Mouse (Mus musculus) brain, embryonic 18.5 days (tissue): ENCODE data around the gene Pik3ap1.

Source experiments
- DNase-seq: peaks from one replicate; pipeline ENCODE4 v3.0.0-alpha.2; 2012; ENCODE audit warnings: low read depth, low spot score

Gene Pik3ap1

DNA sequence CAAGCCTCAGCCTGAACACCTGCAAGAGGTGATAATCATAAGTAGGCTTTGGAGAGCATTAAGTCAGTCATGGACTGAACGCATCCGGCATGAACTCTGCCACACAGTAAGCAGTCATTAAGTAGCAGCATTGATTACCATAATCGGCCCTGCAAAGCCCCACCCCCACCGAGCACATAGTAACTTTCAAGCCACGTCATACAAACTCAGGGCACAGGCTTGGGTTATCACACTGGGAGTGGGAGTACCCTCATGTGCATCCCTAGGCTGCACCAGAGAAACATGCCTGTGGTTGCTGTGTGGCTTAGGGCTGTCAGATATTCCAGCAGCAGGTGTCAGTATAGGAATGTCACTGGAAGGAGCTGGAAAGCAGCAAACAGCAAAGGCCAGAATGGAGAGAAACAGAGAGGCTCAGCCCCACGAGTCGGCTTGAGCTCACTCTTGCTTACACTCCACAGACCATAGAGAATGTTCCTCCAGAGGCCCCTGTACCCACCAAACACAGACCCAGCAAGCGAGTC lies 105.1 kb downstream of the Pik3ap1 start:
- no peak for DNase-seq

DNA sequence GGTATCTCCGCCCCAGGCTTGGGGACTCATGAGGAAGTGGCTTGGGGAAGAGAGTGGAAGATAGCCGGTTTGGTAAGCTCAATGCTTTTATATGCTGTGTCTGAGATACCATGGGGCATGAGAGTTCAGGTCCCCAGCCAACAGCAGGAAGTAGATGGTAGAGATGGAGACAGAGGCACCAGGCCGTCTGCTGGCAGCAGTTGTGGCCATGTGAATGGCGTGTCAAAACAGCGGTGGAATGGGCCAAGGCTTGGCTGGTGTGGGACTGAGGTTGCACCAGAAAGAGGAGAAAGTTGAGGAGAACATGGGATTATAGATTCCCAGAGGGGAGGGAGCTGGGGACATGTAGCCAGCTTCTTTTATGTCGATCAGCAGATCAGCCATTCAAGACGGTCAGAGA lies 106.3 kb downstream of the Pik3ap1 start:
- DNase-seq = no peak

DNA sequence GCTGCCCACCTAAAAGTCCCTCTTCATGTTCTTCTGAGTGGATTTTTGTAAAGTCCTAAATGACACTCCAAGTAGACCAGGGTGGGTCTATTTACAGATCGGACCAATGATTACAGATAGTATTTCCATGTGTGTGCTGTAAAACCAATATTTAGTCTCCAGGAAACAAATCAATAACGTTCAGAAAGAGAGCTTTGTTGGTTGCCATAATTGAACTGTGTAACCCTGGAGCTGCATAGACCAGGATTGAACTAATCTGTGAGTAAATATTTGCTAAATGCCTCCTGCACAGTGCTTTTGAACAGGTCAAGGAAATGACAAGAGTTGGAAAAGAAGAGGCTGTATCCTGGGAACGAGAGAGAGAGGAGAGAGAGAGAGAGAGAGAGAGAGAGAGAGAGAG lies 109.3 kb downstream of the Pik3ap1 start:
- no peak for DNase-seq

DNA sequence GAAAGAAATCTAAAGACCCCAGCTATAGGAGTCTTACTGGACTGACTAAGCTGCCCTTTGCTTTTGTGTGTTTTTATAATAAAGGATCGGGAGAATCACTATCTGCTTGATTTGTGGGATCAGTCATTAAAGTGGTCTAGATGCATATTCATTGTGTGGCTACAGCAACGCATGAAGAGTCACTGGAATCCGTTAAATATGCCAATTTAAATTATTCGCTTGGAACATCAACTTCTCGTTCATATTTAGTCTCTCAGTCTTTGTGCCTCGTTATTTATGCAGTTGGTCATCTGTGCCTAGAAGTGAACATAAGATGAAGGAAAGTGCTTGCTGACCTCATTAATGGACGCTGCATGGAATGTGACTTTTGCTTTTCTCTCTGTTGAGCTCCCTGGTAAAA lies 114.0 kb downstream of the Pik3ap1 start:
- DNase-seq = no peak

DNA sequence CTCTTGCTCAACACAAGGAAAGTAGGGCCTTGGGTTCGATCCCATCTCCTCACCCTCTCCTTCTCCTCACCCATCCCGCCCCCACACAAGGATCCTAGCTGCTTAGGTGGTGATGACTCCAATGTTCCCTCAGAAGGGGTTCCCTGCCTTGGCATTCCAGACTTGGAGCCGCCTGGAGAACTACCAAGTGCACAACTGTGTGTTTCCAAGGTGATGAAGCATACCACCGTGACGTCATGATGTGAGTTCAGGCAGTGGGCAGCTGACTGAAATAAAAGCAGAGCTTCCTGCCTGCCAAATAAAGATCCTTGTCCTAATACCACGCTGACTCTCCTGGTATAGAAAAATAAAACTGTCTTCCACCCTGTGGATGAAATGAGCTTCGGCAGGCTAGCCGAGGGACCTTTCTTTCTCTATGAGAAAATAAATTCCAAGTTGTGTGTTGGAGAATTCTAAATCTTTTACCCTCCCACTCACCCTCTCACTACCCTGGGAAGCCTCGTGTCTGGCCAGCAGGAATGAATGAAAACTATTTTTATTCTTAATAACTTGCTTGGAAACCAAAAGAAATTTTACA lies 114.7 kb downstream of the Pik3ap1 start:
- DNase-seq = no peak

DNA sequence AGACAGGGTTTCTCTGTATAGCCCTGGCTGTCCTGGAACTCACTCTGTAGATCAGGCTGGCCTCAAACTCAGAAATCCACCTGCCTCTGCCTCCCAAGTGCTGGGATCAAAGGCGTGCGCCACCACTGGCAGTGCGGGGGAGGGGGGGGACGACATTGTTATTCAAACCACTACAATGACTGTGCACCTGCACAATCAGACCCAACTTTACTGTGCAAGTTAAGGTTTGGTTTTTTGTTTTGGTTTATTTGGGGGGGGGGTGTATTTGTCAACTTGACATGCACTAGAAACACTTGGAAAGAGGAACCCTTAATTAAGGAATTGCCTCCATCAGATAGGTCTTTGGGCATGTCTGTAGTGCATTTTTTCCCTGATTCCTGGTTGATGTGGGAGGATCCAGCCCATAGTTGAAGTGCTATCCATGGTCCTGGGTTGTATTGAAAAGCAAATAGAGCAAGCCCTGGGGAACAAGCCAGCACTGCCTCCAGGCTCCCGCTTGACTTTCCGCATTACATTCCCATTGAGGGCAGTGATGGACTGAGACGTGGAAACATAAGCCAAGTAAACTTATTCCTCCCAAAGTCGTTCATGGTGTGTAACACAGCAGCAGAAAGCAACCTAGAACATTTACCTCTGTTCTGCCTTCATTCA lies 118.5 kb downstream of the Pik3ap1 start:
- no peak for DNase-seq

DNA sequence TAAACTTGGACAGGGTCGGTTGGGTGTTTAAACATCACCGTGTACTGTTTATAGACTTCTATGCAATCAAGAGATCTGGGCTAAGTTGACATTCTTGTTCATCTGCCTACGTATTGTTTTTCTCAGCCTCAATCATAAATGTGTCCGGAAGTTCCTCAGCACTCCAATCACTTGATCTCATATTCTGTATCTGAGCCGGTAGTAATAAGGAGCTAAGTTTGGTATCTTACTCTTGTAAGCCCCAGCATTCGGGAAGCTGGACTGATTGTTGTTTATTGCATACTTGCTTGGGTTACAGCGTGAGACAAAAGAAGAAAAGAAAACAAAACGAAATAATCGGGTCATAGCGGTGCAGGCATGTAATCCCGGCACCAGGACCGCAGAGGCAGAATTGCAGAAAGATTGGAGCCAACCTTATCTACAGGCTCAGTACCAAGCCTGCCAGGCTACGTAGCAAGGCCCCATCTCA lies 120.5 kb downstream of the Pik3ap1 start:
- DNase-seq = no peak

DNA sequence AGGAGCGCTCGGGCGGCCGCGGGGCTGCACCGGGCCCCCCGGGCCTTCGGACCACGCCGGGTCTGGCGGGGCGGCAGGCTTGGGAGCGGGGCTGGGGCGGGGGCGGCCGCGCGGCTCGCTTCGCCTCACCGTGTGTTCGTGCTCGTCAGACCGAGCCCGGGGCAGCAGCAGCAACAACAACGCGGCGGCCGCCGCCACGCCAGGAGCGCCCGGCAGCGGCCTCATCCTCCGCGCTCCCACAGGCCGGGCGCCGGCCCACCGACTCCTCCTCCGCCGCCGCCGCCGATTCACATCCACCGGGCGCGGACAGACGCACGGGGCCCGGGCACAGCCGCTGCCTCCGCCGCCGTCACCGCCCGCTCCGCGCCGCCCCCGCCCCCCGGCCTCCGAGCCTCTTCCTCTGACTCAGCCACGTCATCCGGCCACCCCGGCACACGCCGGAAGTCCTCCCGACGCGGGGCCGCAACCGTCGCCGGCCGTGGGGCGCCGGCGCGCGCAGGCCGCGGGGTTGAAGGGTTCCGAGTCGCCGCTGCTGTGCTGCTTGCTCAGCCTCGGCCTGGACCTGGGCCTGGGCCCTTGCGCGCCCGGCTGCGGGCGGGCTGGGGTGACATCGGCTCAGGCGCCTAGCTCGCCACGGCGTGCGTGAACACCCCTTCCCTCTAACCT lies 121.1 kb downstream of the Pik3ap1 start, which contains the start of gene Tm9sf3:
Tm9sf3 (minus strand) TSS at position 368 of the 666 bp plus-strand sequence.
- DNase-seq = peak; percentile 72

DNA sequence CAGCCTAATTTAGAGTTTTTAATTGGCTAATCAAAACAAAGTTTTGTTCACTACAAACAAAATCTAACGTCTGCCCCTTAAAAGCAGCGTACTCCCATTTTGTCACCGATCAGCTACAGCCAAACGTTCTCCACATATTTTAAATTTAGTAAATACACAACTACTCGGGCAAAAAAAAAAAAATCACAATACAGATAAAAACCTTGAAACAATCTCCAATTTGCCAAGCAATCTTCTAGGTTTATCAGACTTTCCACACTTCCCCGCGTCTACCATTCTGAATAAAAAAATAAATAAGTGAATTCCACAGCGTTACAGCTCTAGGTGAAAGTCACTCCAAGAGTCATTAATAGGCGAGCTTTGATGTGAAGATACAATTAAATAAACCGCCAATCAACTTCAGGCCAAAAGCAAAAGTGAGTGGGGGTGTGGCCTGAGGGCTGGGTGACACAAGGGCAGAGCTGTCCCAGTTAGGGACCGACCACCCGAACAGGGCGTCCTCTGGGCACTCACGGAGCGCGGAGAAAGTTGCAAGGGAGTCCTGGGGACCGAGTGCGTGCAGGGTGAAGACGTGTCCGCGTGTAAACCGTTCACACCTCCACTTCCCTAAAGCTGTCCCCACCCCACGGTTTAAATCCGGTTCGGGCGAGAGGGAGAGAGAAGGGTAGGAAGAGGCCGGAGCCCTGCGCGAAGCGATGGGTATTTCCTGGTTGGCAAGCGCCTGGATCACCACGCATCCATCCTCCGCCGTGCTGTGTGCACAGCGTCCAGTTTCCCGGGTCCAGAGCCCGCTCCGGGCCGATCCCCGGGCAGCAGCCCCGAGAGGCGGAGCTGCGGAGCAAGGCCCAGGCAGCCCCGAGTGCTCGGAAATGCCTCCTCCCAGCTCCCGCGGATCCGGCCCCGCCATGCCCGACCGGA lies 121.9 kb downstream of the Pik3ap1 start:
- no peak for DNase-seq

DNA sequence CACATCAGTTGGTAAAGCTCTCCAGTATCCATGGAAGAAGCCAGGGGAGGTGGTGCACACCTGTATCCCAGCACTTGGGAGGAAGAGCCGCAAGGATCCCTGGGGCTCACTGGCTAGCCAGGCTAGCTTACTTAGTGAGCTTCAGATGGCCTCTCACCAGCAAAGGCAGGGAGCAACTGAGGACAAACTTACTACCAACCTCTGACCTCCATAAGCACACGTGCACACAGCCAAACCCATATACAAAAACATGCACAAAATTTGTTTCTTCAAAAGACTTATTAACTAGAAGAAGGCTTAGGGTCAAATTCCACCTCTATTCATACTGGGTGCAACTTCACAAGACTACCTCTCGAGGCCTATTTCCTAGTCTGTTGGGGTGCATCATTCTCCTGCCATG lies 124.2 kb downstream of the Pik3ap1 start:
- no peak for DNase-seq

DNA sequence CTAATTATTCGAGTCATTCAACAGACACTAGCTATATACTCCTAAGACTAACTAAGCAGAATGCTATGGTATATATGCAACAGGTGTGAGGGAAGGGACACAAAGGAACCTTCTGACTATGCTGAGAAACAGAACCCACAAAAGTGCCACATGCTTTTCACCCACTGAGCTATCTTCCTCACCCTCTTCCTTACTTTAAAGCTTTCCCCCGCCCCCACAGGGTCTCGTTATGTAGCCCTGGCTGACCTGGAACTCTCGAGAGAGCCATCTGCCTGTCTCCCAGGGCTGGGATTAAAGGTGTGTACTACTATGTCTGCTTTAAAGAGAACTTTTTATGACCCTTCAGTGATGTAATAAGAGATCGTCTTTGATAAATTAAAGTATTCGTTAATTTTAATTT lies 125.6 kb downstream of the Pik3ap1 start:
- no peak for DNase-seq

DNA sequence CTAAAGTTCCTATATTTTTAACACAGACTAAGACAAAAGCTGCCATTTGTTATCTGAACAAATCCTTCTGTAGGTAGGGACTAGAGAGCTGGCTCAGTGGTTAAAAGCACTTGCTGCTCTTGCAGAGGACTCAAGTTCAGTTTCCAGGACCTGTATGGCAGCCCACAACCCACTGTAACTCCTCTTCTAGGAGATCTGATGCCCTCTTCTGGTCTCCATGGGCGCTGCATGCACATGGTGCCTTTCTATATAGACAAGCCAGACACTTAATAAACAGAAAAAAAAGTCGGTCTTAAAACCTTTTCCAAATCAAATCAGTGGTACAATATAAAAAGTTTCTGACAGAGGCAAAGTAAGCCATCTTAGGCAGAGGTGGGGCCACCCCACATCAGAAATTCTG lies 126.2 kb downstream of the Pik3ap1 start:
- no peak for DNase-seq

DNA sequence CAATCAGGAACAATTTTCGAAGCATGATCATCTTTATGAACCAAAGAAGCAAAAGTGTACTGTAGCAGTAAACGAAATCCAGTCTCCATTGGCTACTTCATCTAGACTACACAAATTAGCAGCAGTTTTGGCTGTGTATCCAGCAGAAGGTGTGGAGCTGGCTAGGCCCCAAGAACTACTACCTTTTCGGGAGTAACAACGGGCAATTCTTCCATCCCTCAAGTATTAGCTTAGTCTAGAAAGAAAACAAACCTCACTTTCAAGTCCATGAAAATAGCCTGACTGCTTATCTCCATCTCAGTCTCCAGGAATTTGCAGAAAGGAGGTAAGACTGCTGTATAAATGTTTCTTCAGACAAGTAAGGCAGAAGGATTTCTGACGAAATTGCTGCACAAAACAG lies 130.3 kb downstream of the Pik3ap1 start:
- no peak for DNase-seq

DNA sequence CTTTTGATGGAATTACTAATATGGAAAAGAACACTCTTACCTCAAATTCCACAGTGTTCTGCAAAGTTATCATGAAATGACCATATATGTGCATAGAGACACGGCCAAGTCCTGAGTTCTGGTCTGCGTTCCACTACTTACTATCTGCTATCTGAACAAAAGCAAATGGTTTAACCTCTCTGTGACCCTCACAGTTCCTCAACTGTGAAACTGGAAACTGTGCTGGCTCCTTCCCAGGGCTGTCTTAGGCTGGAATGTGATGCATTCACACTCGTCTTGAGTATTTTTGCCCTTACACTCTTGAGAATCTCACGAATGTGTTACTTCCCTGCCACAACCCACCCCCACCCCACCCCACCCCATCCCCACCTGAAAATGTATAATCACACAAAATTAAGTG lies 135.9 kb downstream of the Pik3ap1 start:
- no peak for DNase-seq

DNA sequence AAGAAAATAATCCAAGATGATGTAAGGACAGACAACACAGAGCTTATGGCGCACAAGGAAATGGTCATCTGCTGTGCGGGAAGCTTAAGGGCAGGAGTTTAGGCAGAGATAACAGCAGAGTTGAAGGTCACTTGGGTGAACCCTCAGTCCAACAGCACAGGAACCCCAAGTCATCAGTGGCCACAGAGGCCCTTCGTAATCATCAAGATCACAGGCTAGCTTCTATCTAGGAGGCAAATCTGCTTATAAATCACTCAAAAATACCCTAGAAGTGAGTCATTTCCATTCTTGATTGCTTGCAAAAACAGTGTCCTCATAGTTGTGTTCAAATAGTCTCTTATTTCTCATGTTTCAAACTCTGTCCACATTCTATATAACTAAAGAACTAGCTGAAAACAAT lies 136.6 kb downstream of the Pik3ap1 start:
- DNase-seq = no peak

DNA sequence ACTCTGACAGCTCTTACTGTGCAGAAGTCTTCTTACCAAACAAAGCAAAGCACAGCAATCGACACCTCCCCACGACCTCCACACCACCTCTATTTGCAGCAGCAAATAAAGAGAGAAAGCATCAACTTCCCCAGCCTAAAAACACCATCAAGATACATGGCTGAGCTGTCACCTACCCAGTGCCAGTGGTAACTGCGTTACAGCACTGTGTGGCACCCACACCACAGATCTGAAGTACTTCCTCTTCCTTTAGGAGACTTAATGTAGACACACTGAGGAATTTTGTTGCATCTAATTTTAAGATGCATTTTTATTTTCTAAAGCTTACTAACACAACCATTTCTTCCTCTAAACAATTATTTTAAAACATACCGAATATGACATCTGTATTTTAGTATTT lies 138.6 kb downstream of the Pik3ap1 start:
- no peak for DNase-seq

DNA sequence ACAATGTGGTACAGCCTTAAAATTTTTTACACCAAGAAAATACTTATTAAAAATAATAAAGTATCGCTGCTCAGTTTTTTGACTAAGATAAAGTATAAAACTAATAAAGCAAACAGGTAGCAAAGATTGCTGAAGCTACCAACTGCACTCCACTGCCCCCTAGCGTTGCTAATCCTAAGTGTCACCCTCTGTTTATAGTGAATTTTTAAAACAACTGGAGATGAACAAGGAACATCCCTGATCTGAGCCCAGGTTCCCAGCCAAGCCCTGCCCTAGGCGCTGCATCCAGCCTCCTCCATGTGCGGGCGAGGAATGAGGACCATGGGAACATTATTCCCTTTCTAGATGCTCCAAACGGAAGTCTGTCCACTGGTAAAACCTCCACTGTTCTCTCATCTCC lies 140.3 kb downstream of the Pik3ap1 start:
- DNase-seq = no peak

DNA sequence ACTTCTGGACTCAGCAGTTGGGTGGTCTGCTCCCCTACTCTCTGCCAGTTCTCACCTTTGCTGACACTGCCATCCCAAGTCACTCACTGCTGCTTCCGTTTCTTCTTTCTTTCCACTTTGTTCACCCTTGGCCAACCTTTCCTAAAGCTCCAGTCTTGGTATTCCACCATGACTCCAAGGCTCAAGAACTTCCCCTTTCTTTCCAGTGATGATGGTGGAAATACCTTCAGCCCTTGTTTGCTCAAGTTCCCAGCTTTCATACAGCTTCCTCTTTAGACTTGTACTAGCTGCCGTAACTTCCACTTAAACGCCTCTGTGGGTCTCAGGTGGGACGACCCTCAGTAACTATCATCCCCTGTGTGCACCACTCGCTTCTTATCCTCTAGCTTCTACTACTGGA lies 142.9 kb downstream of the Pik3ap1 start:
- DNase-seq = no peak

DNA sequence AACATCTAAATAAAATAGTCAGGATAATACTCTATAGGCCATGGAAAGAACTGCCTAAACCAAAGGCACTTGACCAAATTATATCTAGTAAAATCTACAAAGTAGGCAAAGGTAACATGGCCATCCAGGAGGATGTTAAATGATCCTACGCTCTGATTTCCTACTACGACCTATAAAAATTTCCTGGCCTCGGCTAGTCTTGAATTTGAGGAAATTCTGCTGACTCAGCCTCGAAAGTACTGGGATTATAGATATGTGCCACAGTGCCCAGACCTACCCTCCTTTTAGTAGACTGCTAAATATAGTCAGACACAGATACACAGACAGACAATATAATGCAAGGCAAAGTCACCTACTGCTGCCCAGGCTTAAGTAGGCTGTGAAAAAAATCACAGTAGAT lies 151.2 kb downstream of the Pik3ap1 start:
- DNase-seq = no peak
